Mouse (Mus musculus) G1E (cell line): Measurements from ENCODE around the gene Tppp2.

ENCODE experiments used
- CTCF ChIP-seq: IDR thresholded peaks from 2 replicates; pipeline ENCODE4 v1.5.1; 2012; ENCODE audit warnings: low read depth, low read length, inconsistent platforms, mixed read lengths
- POLR2AphosphoS5 ChIP-seq: IDR thresholded peaks from 2 replicates; pipeline ENCODE4 v1.6.1; 2012; ENCODE audit warnings: low read depth, low read length, inconsistent platforms; ENCODE audit not compliant: insufficient replicate concordance

DNA sequence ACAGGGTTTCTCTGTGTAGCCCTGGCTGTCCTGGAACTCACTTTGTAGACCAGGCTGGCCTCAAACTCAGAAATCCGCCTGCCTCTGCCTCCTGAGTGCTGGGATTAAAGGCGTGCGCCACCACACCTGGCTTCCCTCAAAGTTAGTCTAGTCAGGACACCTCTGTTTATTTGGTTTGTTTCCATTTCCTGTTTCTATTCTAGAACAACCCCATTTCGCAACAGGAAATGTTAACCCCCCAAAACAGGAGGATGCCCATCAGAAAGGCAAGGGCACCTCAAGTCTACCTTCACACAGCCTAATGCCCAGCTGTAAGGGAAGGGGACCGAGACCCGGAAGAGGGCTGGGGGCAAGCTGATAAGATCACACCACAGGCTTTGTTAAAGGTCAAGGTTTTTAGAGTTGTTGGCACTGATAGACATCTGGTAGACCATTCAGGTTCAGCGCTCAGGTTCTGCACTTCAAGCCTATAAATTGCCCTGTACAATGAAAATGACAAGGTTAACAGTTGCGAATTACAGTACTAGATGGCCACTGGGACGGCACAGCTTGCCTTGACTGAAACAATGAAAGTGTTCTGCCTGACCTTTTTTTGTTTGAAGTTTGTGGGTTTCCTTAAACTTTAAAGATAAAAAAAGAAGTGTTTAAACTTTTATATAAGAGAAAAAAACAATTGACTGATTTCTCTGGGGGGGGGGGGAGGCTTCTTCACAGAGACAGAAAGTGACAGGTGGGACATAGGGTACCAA, 25.9 kb upstream of the Tppp2 start, which contains the start of gene Slc39a2:
- TF ChIP-seq CTCF (no peak), POLR2AphosphoS5 (no peak)
